12 mouse cellular contexts compared by ENCODE assay signal in the genomic region with DNA sequence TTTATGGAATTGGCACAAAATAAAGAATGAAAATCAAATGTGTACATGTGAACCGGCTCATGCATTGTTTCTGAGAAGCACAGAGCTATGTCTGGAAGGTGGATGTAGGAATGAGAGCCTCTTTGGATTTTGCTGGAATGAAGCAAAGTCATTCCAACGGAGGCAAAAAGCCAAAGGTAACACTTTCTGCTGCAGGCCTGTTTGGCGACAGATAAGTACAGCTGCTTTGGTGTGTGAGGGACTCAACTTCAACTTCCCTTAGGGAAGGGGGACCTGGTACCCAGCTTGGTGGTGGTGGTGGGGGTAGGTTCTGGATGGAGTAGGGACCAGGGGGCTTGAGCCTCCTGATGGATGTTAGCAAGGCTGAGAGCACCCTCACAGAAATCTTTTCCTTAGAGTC. TPM values are rescaled to one million over a fixed set of nuclear protein-coding genes. Genes with fewer than 3 reads are reported as not detected.
DNase-seq lines count a peak whose midpoint lies in the region; ATAC-seq lines count a peak whose summit lies in the region.
"Had no signal": no experiment of that assay in that cellular context is flagged by ENCODE, and none has a peak within 500 bp of the region (broad histone marks: within the 10 kb centered on the region; RNA-seq: fewer than 3 reads in every experiment).

No protein-coding gene starts in this region.

- H3K27ac ChIP-seq in heart, embryonic 12.5 days (ENCODE audit: poor library complexity, severe bottlenecking): no peak overlapping the region; the same call in 1 of the 2 replicates
- no peak overlapping the region for H3K27ac ChIP-seq in heart, embryonic 10.5 days
- H3K27ac ChIP-seq in forebrain, embryonic 16.5 days (ENCODE audit: low read length): peak overlapping the region; percentile 65; the same call in 1 of the 2 replicates
- 0 out of 2 replicates have a peak overlapping the region, but pooled peaks have one; percentile 67 for H3K27ac ChIP-seq in limb, embryonic 10.5 days

- H3K4me1 ChIP-seq in heart, embryonic 12.5 days (replicated peaks): peaks cover 15% of the 10 kb centered on the region
- peaks cover 20% of the 10 kb centered on the region for H3K4me1 ChIP-seq in heart, embryonic 10.5 days
- H3K4me1 ChIP-seq in forebrain, embryonic 16.5 days (replicated peaks; ENCODE audit: control insufficient read depth, insufficient read depth, low read length): peaks cover 28% of the 10 kb centered on the region
- 0 out of 2 replicates have a peak, but pooled peaks cover 4% of the 10 kb centered on the region for H3K4me1 ChIP-seq in limb, embryonic 10.5 days

- H3K27me3 ChIP-seq in heart, embryonic 12.5 days (replicated peaks): no peaks in the 10 kb centered on the region
- no peaks in the 10 kb centered on the region for H3K27me3 ChIP-seq in heart, embryonic 10.5 days (ENCODE audit: insufficient read depth, poor library complexity, severe bottlenecking)
- no peaks in the 10 kb centered on the region for H3K27me3 ChIP-seq in forebrain, embryonic 16.5 days (replicated peaks; ENCODE audit: control insufficient read depth, insufficient read depth, low read length)
- no peaks in the 10 kb centered on the region for H3K27me3 ChIP-seq in limb, embryonic 10.5 days (ENCODE audit: low read depth, poor library complexity, severe bottlenecking)

- DNase-seq in heart, embryonic 10.5 days (ENCODE audit: low spot score): no peak
- no peak for DNase-seq in limb, embryonic 10.5 days (ENCODE audit: low spot score)
- DNase-seq in T-cell, adult 2 months (ENCODE audit: low spot score): no peak
- no peak for DNase-seq in left cerebral cortex, adult 9 months (ENCODE audit: low spot score in 2 of 2)
- no peak for DNase-seq in thymus, adult 18-20 months
- DNase-seq: kidney, adult 9 months; liver, postnatal 0 days had no signal

- 35% methylated on average over 3 of the region's 3 CpGs for WGBS in heart, embryonic 12.5 days
- WGBS in heart, embryonic 10.5 days: 54% methylated on average over 3 of the region's 3 CpGs
- WGBS in forebrain, embryonic 16.5 days: 84% methylated on average over 3 of the region's 3 CpGs
- WGBS in limb, embryonic 10.5 days: 79% methylated on average over 3 of the region's 3 CpGs

- no peak overlapping the region for H3K9ac ChIP-seq in heart, embryonic 12.5 days
- H3K9ac ChIP-seq in forebrain, embryonic 16.5 days (replicated peaks; ENCODE audit: low read depth, low read length): no peak overlapping the region
- H3K9ac ChIP-seq: liver, postnatal 0 days had no signal

- no peaks in the 10 kb centered on the region for H3K9me3 ChIP-seq in heart, embryonic 12.5 days (replicated peaks)
- H3K9me3 ChIP-seq in heart, embryonic 10.5 days: no peaks in the 10 kb centered on the region
- H3K9me3 ChIP-seq in forebrain, embryonic 16.5 days (ENCODE audit: control insufficient read depth, low read length): no peaks in the 10 kb centered on the region
- no peaks in the 10 kb centered on the region for H3K9me3 ChIP-seq in limb, embryonic 10.5 days (replicated peaks)

- peak overlapping the region; percentile 51 for H3K4me2 ChIP-seq in heart, embryonic 12.5 days
- H3K4me2 ChIP-seq in forebrain, embryonic 16.5 days (ENCODE audit: low read length): peak overlapping the region; percentile 44

- ATAC-seq in heart, embryonic 12.5 days (ENCODE audit: insufficient number of reproducible peaks, low FRiP score): no peak
- 0 out of 2 replicates have a peak, but pooled peaks have one; percentile 2 for ATAC-seq in common myeloid progenitor, adult 5-6 weeks (replicated peaks; ENCODE audit: low read depth, poor library complexity, severe bottlenecking)
- ATAC-seq in forebrain, embryonic 16.5 days: no peak; the same call in 1 of the 2 replicates
- ATAC-seq: liver, postnatal 0 days had no signal

- no peak overlapping the region for H3K4me3 ChIP-seq in heart, embryonic 12.5 days
- H3K4me3 ChIP-seq in heart, embryonic 10.5 days: no peak overlapping the region
- no peak overlapping the region; the same call in 1 of the 2 replicates for H3K4me3 ChIP-seq in forebrain, embryonic 16.5 days (replicated peaks; ENCODE audit: low read length)
- no peak overlapping the region for H3K4me3 ChIP-seq in limb, embryonic 10.5 days
- H3K4me3 ChIP-seq: myocyte had no signal

- H3K36me3 ChIP-seq in heart, embryonic 12.5 days: peaks cover 4% of the 10 kb centered on the region; the same call in 1 of the 2 replicates
- peaks cover 4% of the 10 kb centered on the region; the same call in 1 of the 2 replicates for H3K36me3 ChIP-seq in heart, embryonic 10.5 days
- H3K36me3 ChIP-seq in forebrain, embryonic 16.5 days (ENCODE audit: control insufficient read depth, insufficient read depth): no peaks in the 10 kb centered on the region
- peaks cover 69% of the 10 kb centered on the region for H3K36me3 ChIP-seq in limb, embryonic 10.5 days

RNA-seq across cellular contexts. Expression of a gene that starts 19.2 kb away (rescaled TPM):
- 3.3 and 3.6 TPM in 2 replicates for polyA plus RNA-seq in heart, embryonic 12.5 days (2016; fragmentation: Nextera tagmentation; extraction: Ambion mirVana)
- 2.8 and 3.0 TPM in 2 replicates for polyA plus RNA-seq in heart, embryonic 10.5 days (2016; fragmentation: Nextera tagmentation; extraction: Ambion mirVana)
- total RNA-seq in common myeloid progenitor, adult 5-6 weeks (2017): 2.2 and 5.3 TPM in 2 replicates
- 5.9 and 6.2 TPM in 2 replicates for polyA plus RNA-seq in forebrain, embryonic 16.5 days (2015; fragmentation: Nextera tagmentation; extraction: Ambion mirVana)
- polyA plus RNA-seq in limb, embryonic 10.5 days (2016; fragmentation: Nextera tagmentation; extraction: Ambion mirVana): 6.6 and 8.2 TPM in 2 replicates
- total RNA-seq: granulocyte monocyte progenitor cell, adult 5-6 weeks had no signal

Comparison
In these comparisons a context has a peak if more than half of its experiments do, and no peak if none do; other contexts are left out.
1. H3K27ac ChIP-seq: peak in forebrain, embryonic 16.5 days (single experiment) and limb, embryonic 10.5 days (single experiment); none in heart, embryonic 12.5 days (single experiment) and heart, embryonic 10.5 days (single experiment).